Mouse (Mus musculus) right cerebral cortex, postnatal 25 days (tissue): ENCODE results near the gene Otop3.
"Not testable (repeated sequence)": the region's sequence is repeated elsewhere in the genome, so short reads cannot be mapped to it uniquely, and the experiment has no call there.

Experiments used
- DNase-seq: peaks from one replicate; pipeline ENCODE4 v3.0.0; 2022

Otop3 gene

DNA sequence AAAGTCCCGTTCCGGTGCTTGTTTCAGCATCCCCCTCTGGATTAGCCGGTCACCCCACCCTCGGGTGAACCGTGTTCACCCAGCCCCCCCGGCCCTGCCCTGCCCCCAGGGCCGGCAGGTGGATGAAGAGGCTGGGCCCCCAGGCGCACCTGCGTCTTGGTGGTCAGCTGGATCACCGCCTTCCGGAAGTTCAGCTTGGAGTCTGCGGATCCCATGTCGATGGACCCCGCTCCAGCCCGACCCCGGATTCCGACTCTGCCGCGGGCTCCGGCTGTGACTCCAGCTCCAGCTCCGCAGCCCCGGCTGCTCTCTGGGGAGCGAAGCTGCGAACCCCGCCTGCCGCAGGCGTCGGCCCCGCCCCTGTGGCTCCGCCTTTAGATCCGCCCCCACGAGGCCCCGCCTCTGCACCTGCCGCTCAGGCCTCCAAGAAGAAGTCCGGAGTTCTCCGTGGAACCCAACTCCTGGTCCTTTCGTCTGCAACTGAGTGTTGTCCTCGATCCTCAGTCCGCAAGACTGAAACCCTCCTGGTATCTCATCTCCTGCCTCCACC is 32.9 kb downstream of the Otop3 start, which contains the start of gene Hid1:
Gene Hid1, minus strand, starts transcription at position 362 of the 550 bp plus-strand sequence.
- peak; percentile 88 for DNase-seq

DNA sequence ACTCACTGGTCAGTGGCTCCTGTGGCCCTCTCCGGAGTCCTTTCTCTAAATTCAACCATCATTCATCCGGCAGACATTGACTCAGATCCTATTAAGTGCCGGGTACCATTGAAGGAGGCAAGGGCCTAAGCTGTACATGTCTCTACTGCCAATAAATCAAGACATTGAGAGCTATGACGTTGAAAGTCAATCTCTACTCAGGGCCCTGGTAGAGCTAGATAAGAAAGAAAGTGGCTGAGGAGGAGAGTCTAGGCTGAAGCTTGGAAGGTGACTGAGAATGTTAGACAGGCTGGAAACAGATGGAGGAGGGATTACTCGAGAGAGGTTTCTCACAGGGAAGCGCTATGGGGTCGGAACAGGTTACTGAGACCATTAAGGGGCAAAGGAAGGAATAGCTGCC is 35.8 kb downstream of the Otop3 start:
- no peak for DNase-seq

DNA sequence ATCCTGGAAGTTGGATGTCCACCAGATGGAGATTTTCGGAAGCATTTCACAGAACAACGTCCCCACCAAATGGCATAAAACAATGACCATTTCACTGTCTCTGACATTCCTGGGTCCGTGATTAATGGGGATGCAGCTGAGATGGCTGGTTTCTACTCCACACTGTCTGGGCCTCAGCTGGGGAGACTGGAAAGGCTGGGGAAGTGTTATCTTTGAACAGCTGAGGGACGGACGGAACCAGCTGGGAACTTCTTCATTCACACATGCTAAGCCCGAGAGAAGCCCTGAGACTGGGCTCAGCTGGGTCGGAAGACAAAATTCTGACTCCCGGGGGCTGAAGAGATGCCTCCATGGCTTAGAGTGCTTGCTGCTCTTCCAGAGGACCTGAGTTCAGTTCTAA is 36.8 kb downstream of the Otop3 start:
- DNase-seq, result no peak

GRCm38 (mm10) chr11:115372015-115372414 is 37.5 kb downstream of the Otop3 start:
- DNase-seq, result no peak

- no peak for DNase-seq
Measured at GRCm38 (mm10) chr11:115372737-115373136, 38.2 kb downstream of the Otop3 start.

GRCm38 (mm10) chr11:115373805-115374694 is 39.5 kb downstream of the Otop3 start:
- DNase-seq, result peak; percentile 74

- DNase-seq, result peak; percentile 34
Measured at GRCm38 (mm10) chr11:115374695-115375425, 40.3 kb downstream of the Otop3 start.

- DNase-seq, result no peak
Measured at GRCm38 (mm10) chr11:115376722-115377121, 42.2 kb downstream of the Otop3 start.

- DNase-seq, result no peak
Measured at GRCm38 (mm10) chr11:115377254-115377653, 42.7 kb downstream of the Otop3 start.

- DNase-seq, result no peak
Measured at GRCm38 (mm10) chr11:115377854-115378253, 43.3 kb downstream of the Otop3 start.

GRCm38 (mm10) chr11:115381276-115381675 is 46.7 kb downstream of the Otop3 start:
- DNase-seq, result no peak

DNA sequence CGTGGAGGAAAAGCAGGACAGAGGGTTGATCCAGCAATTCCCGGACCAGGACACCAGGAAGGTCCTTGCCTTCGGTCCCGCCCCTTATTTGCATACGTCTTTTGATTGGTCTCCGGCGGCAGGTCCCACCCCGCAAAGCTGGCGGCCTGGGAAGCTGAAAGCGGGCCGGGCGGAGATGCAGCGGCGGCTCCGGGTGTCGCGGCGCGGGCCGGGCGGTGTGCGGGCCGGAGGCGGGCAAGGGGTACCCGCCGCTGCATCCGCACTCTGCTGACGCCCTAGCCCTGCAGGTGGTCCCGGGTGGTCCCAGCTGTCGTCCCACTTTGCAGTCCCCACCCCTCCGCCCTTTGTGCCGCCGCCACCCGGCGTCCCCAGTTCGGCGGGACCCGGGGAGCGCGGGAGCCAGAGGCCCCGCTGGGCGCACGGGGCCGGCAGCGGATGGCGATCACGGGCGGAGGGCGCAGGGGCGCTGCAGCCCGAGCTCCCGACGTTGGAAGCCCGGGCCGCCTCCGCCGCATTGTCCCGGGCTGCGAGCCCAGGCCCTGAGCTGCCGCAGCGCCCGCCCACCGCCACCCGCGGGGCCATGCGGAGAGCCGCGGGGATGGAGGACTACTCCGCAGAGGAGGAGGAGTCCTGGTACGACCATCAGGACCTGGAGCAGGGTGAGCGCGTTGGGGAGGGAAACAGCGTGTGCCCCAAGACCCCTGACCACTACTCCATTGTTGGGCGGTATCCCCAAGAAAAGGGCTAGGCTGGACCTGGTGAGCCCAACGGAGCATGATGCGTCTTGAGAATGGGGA is 47.4 kb downstream of the Otop3 start, which contains the start of gene Cdr2l:
Gene Cdr2l, plus strand, starts transcription at position 174 of the 797 bp plus-strand sequence.
- DNase-seq, result peak; percentile 89

DNA sequence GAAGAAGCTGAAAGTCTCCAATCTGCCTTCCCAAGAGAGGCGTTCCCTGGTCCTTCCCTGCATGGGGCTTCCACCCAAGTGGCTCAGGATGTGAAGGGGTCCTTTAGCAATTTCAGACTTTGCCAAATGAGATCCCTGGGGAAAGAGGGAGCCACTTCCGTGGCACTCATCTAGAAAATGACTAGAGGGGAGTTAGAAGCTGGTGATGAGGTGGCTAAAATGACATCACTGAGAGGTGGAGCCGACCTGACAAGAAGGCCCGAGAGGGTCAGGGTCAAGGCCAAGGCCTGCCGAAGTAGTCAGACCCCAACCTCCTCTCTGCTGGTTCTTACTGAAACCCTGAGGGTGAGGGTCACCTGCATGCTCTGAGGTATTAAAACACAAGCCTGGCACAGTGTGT is 48.4 kb downstream of the Otop3 start:
- no peak for DNase-seq

- DNase-seq, result peak; percentile 38
Measured at GRCm38 (mm10) chr11:115383701-115384474, 49.4 kb downstream of the Otop3 start.

DNA sequence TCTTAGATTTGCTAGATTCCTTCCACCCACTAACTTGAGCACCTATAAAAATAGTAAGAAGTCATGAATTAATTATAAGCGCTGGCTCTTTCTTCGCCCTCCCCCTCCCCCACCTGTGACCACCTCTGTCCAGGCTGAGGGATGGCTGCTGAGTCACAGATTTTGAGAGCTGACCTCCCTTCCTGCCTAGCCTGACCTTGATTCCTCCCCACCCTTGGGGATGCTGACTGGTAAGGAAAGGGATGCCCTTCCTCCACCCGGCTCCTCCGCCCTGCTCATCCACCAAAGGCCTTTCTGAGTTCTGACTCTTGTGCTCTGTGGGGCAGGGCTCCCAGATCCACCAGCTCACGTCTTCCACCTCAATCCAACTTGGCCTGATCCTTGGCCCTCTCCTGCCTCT is 50.1 kb downstream of the Otop3 start:
- no peak for DNase-seq

GRCm38 (mm10) chr11:115386859-115387258 is 52.3 kb downstream of the Otop3 start:
- DNase-seq, result not testable (repeated sequence)

GRCm38 (mm10) chr11:115391358-115391757 is 56.8 kb downstream of the Otop3 start:
- DNase-seq, result no peak

DNA sequence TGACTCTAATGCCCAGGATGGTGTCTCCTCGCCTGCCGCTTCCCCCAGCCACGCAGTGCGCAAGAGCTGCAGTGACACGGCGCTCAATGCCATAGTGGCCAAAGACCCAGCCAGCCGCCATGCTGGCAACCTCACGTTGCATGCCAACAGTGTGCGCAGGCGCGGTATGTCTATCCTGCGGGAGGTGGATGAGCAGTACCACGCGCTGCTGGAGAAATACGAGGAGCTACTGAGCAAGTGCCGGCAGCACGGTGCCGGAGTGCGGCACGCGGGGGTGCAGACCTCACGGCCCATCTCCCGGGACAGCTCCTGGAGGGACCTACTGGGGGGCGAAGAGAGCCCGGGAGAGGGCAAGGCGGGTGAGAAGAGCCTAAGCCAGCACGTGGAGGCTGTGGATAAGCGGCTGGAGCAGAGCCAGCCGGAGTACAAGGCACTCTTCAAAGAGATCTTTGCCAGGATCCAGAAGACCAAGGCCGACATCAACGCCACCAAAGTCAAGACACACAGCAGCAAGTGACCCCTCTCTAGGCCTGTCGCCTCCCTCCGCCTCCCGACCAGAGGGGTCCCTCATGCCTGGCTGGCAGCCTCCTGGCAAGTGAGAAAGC is 59.3 kb downstream of the Otop3 start:
- no peak for DNase-seq
